Mouse (Mus musculus) gastrocnemius, adult 8-10 months (tissue): ENCODE measurements around the gene Dus2. TPM values are rescaled to one million over a fixed set of nuclear protein-coding genes. Genes with fewer than 3 reads are reported as not detected.
"Not testable (repeated sequence)": the region's sequence is repeated elsewhere in the genome, so short reads cannot be mapped to it uniquely, and the experiment has no call there.

Experiments
- DNase-seq, 2 experiments: peaks; one replicate each; pipeline ENCODE4 v3.0.0; 2022; ENCODE audit warnings: low spot score in 2 of 2
- total RNA-seq, 4 experiments: library from RNA; stranded (reverse); gene quantifications; 2 replicates each; pipeline ENCODE4 v1.2.4; 2022

Dus2 gene
- total RNA-seq = 10 to 100 TPM; 10.3 to 12.7 (median 10.8) TPM

DNA sequence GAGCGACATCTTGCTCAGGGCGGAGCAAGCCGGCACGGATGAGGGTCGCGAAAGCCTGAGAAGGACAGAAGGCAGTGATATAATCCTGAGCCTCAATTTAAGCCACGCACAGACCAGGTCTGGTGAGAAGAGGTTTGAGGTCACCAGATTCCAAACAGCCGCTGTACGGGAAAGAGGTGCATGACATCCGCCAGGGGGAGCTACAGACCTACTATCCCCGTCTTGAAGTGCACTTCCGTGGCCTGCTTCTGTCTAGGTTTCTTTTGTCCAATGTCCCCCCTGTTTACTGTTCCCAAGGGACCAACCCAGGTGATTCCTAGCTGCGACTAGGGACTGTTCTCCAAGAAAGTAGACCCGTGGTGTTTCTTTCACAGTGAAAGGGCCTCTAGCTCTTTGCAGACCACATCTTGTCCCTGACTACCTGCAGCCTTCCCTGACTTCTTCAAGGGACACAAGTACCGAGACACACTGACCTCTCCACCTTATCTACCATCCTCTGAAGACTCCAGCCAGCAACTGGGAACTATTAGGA, at the start of gene Dus2:
Gene Dus2, plus strand, starts transcription at position 482 of the 532 bp plus-strand sequence.
- peak; percentile 44 to 52 for DNase-seq

DNA sequence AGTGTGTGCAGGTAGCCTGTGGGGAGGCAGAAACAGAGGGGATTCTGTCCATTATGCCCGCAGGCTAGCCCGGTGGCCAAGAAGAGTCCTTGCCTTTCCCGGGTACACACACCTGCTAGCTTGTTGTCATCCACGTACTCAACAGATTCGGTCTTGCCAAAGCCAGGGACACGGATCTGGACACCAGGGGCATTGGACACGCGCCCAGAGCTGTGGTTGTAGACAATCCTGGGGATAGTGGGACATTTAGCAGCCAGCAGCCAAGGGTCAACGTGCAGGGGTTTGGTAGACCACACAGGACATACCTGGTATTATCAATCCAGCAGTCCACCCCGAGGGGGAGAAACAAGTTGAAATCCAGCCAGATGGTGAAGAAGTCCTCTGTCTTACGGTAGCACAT, 49.1 kb upstream of the Dus2 start:
- no peak for DNase-seq

DNA sequence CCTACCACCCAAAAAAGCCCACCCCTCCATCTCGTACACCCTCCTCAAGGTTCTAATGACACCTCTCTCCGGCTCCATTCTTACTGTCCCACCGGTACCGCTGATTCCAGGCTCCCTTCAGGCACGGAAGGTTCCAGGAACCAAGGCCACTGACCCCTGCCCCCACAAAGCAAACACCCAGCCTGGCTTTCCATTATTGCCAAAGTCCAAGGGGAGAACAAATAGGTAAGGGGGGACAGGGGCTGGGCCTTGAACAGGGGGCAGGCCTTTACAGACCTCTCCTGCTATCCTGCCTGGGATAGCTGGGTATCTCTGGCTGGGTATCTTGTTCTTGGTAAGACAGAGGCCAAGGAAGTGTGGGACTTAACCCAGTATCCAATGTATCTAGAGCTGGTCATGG, 48.6 kb upstream of the Dus2 start:
- DNase-seq = no peak

DNA sequence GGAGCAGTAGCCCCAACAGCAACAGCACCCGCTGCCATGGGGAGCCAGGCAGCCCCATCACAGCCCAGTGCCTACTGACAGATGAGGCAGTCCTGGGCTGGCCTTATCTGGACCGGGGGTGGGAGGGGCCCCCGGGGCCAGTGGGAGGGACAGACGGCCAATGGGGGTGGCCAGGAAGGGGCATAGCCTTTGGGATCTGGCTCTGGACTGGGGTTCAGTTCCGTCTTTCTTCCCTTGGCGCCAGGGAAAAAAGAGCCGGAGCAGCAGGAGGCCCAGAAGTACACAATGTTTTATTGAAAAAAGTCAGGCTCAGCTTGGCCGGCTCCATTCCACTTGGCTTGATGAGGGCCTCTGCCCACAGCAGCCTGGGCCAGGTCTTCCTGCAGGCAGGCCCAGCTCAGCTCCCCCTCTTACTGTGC, 47.8 kb upstream of the Dus2 start, which contains the start of gene Lcat:
Gene Lcat, minus strand, starts transcription at position 62 of the 419 bp plus-strand sequence.
- DNase-seq = no peak

DNA sequence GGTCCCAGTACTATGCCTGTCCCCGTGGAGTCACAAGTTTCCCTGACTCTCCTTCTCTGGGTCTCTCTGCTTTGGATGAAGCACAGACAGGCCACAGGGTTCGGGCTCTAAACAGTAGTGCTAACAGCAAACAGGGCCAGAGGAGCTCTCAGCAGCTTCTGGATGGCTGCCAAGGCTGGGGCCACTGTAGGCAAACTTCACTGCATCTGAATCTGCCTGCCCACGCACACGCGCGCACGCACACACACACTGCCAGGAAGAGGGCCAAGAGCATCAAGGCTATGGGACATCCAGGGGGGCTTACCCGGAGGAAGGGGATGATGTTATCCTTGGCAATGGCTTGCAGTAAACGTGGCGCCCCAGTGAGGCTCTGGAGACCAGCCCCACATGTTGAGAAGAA, 41.8 kb upstream of the Dus2 start:
- DNase-seq = no peak

DNA sequence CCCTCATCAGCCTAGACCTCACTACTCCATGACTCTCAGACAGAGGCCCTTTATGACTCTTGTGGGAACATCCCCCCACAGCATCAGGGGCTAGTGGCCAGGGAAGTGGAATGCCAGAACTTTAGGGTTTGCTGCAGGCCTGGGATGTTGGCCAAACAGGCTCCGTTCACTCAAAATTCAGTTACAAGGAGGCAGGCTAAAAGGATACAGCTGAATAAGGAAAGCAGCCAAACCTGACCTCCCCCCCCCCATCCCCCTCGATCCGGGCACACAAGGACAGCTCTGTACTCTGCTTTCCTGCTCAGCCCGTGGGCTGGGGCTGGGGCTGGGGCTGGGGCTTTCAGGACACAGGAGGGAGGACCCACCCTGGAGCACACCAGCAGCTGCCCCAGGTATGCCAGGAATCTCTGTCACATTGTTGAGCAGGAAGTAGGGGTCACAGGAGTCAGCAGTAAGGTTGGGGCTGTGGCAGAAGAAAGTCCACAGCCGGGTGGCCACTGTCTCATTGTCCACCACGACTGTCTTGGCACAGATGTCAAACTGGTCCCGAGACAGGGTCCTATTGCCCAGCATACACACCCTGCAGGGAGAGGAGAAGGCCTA, 40.0 kb upstream of the Dus2 start:
- no peak for DNase-seq

DNA sequence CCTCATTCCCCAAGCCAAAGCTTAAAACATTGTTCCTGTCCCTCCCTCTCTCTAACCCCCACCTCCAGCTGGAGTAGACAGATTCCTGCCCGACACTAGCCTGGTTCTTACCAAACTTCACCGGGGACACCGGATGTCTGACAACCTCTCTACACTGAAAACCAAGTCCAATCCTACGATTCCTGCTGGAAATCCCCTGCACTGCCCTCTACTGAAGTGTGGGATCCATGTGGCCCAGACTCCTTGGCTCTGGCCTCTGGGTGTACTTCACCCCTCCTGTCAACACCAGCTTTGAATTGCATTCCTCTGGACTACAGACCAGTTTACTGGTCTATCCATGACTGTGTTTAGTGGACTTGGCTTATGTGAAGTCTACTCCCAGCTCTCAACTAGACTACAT, 34.6 kb upstream of the Dus2 start:
- DNase-seq = no peak

DNA sequence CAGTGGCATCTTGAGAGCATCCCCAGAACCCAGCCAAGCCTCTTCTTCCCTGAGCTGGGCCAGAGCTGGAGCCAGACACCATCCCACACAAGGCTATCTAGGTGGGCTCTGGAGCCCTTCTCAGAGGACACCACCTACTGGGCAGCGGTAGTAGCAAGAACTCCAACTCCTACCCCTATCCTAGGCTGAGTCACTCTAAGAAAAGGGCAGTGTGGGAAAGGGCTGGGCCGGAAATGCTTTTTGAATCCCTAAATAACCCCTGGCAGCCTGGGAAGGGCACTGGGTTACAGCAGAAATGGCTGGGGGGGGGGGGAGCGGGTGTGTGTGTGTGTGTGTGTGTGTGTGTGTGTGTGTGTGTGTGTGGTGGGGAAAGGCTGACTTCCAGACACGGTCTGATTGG, 33.3 kb upstream of the Dus2 start:
- DNase-seq = peak in 1 of 2 experiments; percentile 41

DNA sequence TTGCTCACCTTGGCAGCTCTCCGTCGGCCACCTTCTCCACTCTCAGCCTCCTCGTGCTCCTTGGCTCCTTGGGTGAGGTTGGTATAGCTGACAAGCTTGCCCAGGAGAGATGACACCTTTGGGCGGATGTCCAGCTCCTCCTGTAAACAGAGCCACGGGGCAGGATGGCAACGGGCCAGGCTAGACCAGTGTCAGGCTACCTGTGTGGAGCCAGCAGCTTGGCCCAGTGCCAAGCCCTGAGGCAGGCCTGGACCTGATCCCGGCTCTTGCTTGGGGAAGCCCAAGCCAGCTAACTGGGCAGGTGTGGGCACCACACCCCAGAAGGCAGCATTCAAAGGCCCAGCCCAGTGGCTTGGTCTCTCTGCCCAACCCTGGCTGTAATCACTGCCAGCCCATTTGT, 31.8 kb upstream of the Dus2 start:
- peak; percentile 87 to 96 for DNase-seq

DNA sequence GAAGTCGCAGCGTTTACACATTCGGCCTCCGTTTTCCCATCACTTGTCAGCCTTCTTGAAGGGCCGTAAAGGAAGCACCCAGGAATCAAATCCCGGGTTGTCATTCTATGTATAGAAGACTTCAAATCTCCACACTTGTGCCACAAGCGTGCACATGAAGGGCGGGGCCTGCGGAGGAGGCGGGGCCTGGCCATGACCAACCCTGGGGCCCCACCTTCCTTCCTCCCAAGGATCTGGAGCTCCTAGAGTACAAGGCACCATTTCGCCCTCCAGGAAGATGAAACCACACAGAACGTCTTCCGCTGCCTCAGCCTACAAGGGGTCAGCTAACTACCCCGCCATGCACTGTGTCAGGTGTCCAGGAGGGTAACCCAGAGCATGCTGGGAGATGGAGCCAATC, 30.0 kb upstream of the Dus2 start:
- DNase-seq = no peak

DNA sequence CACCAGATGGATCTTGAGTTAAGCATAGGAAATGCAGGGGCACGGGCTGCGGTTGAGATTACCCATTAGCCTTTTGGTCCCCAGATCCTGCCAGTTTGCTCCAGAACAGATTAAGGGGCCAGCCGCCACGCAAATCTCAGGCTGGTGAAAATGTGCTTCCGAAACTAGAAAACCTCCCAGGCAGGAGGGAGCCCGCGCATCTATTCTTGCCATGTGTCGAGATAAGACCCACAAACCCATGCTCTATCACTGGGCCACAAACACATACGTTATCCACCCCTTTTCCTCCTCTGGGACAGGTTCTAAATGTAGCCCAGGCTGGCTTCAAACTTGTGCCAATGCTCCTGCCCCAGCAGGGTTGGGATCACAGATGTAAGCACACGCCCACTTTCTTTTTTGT, 29.6 kb upstream of the Dus2 start:
- DNase-seq = no peak

DNA sequence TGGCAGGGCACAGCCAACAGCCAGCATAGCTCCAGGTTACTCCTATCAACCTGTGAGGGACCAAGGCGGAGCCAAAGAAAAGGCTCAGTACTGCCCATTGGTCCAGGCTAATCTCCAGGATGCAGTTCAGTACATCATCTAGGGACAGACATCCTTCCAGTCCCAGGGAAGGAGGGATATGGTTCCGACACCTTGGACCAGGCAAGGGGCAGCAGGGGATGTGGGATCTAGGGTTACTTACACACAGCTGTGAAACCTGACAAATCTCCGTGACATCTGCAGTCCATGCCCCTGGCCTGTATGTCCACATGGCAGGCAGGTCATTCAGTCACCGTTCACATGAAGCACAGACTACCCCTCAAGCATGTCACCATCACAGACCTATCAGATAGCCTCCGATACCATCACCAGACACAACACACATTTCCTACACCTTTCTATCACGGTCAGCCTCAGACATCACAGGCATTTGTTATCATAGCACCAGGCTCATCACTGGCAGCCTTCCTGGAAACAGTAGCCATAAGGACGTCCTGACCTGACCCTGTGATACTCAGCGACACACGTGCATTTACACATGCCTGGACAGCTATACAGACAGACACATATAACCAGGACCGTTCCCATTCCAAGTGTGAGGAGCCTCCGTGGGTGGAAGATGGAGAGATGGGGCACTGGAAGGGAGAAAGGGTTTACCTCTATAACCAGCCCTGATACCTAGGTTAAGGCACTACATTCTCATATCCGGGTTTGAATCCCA, 26.5 kb upstream of the Dus2 start:
- DNase-seq = no peak

DNA sequence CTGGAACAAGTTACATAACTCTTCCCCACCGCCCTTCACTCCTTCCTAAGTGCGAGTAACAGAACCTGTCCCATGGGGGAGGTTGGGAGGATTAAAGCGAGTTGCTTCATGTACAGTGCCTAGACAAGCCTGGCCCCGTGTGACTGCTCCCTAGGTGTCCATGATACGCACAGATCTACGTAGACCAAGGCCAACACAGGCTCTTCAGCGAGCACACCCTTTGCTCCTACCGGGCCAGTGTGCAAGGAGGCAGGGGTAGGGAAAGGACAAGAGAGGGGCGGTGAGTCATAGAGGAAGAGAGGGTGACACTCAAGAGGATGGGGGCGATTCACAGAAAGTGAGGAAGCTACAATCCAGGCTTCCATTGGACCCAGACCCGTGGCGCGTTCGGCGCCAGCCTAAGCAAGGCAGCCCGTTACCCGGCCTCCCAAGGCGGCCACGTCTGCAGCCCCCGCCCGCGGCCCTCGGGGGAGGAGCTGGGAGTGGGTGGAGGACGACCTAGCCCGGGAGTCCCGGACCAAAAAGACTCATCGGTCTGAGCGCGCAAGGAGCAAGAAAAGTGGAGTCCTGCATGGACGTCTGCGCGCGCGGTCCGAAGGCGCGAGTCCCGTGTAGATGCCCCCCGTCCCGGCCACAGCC, 25.8 kb upstream of the Dus2 start:
- peak; percentile 39 to 40 for DNase-seq

DNA sequence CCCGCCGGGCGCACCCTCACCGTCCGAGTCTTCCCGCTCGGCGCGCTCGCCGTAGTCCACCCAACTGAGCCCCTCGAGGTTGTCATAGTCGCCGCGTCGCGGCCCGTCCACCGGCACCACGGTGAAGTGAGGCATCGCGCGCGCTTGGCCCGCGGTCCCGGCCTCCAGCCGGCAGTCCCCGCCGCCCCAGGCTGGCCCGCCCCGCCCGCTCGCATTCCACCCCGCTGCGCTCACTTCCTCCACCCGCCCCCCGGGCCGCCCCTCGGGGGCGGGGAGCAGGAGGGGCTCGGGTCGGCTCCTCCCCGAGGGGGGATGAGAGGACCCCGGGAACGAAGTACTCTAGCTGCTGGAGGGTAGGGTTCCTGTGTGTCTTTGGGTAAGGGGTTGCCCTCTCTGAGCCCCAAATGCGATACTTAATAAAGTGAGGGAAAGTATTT, 25.2 kb upstream of the Dus2 start, which contains the start of gene Slc12a4:
Gene Slc12a4, minus strand, starts transcription at position 193 of the 437 bp plus-strand sequence.
- peak; percentile 62 to 64 for DNase-seq

DNA sequence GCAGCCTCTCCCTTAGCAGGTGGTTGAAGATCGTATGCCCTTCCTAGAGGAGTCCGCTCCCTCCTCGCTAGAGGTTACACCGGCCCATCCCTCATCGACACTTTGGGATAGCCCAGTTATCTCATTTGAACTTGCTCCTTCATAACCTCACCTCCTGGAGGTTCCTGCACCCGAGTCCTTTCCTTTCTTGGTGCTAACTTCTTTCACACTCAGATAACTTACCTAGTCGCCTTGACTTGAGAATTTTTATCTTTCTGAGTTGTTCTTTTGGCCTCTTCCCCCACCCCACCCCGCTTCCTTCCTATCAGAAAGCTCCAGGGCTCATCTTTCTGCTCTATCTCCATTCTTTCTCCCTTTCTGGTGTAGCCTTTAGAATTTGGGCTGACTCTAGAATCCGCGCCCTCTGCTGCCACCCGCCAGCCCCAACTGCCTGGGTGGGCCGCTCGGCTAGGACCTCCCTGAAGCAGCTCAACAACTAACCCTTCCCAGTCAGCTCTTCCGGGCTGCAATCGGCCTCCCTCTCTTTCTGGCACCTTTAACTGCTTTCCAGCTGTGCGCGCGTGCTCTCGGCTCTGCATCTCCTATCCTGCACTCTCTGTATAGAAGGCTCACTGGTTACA, 24.3 kb upstream of the Dus2 start:
- no peak for DNase-seq

DNA sequence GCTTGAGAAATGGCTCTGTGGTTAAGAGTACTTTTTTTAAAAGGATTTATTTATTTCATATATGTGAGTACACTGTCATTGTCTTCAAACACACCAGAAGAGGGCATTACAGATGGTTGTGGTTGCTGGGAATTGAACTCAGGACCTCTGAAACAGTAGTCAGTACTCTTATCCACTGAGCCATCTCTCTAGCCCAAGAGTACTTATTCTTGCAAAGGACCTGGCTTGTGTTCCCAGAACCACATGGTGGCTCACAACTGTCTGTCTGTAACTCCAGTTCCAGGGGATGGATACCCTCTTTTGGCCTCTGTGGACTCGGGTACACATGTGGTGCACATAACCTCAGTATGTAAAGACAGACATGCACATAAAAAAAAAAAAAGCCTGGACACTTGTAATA, 21.8 kb upstream of the Dus2 start:
- no peak for DNase-seq

DNA sequence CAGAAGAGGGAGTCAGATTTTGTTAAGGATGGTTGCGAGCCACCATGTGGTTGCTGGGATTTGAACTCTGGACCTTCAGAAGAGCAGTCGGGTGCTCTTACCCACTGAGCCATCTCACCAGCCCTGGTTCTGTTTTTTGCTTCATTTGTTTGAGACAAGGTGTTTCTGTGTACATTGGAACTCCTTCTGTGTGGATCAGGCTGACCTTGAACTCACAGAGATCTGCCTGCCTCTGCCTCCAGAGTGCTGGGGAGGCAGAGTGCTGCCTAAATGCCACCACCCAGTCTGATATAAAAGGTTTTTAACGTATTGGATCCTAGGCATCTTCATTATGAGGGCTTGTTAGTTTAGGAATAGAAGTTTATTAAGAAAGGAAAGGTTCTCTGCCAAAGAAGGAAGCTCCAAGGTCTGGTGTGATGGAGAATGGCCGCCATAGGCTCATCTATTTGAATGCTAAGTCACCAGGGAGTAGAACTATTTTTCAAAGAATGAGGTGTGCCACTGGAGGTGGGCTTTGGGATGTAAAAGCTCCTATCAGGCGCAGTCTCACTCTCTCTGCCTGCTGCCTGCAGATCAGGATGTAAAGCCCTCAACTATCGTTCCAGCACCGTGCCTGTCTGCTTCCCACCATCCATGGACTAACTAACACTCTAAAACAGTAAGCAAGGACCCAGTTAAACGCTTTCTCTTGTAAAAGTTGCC, 20.0 kb upstream of the Dus2 start:
- DNase-seq = no peak

DNA sequence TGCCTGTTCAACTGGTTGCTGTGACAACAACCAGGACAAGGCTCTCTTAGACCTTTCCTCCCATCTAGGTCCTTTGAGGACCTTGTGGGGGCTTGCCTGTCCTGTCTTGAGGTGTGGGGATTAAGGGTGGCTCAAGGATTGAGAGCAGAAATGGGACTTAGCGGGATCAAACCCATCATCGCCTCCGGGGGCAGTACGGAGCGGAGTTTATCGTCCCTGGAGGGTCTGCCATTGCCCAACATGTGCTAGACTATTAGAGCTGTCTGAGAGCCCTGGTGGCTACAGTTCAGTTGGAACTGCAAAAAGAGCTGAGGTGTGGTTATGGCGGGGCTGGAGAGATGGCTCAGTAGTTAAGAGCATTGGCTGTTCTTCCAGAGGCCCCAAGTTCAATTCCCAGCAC, 15.8 kb upstream of the Dus2 start:
- no peak for DNase-seq

DNA sequence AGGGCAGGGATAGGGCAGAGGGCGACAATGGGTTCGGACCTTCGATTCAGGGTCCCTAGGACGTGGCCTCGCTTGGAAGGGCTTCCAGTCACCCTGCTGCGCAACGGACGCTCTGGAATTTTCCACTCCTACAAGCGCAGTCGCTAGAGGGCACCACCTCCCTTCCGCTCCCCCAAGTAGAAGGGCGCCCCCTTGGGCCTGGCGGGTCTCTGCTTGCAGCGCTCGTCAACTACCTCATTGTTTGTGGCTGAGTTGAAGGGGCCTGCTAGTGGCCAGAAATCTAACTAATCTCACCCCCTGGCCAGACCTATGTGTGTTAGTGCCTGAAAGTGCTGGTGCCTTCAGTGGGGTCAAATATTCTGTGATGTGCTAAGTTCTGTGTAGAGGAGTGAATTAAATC, 11.8 kb upstream of the Dus2 start, which contains the start of gene Dpep3:
Gene Dpep3, minus strand, starts transcription at position 105 of the 400 bp plus-strand sequence.
- DNase-seq = no peak

DNA sequence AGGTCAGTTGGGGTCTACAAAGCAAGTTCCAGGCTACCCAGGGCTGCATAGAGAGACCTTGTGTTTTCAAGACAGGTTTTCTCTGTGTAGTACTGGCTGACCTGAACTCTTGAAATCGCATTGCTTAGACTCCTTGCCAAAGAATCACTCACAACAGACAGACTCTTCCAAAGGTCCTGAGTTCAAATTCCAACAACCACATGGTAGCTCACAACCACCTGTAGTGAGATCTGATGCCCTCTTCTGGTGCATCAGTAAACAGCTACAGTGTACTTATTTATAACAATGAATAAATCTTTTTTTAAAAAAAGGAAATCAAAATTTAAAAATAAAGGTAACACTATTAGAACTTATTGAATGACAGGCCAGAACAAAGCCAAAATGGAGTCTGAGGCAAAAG, 10.0 kb upstream of the Dus2 start:
- DNase-seq = no peak

DNA sequence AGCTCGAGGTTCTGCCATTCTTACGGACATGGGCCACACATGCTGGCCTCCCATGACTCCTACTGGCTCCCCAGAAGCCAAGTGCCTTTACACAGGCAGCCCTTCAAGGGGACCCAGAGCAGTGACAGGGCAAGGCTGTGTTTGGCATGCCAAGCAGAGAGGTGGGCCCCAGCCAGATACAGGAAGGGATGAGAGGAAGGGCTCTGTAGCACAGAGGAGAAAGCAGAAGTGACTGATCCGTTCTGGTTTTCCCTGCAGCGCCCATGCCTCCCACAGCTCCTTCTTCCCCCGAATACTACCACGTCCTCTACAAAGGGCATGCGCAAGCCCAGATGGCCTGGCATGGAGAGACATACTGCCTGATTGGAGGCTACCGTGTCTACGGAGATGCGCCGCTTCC, 7.7 kb upstream of the Dus2 start:
- DNase-seq = not testable (repeated sequence)
